Mouse (Mus musculus) spleen, adult 2 months (tissue): ENCODE data around the gene Ntrk2.

Source experiments
- CTCF ChIP-seq: fragments of 200-500 bp; IDR thresholded peaks from 2 replicates; pipeline ENCODE4 v1.5.1; 2011; ENCODE audit warnings: mild to moderate bottlenecking, inconsistent platforms; ENCODE audit not compliant: insufficient read depth, insufficient read length, insufficient replicate concordance; ENCODE audit errors: extremely low read depth
- POLR2A ChIP-seq: fragments of 200-500 bp; IDR thresholded peaks from 2 replicates; pipeline ENCODE4 v1.6.1; 2011; ENCODE audit warnings: low read depth, low read length, inconsistent platforms

DNA sequence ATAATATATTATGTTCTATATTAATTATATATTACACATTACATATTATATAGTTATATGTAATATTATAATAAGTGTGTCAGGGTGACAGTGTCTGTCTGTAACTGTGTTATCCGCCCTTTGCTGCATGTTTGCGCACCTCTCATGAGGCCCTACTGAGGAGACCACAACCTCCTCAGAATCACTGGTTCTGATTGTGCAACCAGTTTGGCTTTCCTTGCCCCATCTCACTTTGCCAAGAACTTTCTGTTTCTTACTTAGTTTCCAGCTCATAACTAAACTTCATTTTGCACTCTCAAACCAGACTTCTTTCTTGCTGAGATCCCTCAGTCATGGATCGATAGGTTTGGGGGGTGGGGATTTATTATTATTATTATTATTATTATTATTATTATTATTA lies 120.8 kb downstream of the Ntrk2 start:
- TF ChIP-seq CTCF (no peak), POLR2A (no peak)
